Mouse (Mus musculus) adrenal gland, postnatal 14 days (tissue): ENCODE results near the gene Bcl11a. TPM values are rescaled to one million over a fixed set of nuclear protein-coding genes. Genes with fewer than 3 reads are reported as not detected.
A peak's percentile ranks its signal among the peaks of the same experiment; 100 is the strongest.

Experiments
- DNase-seq: peaks from one replicate; pipeline ENCODE4 v3.0.0; 2021; ENCODE audit warnings: mixed read lengths
- long read RNA-seq, 2 experiments: library from polyadenylated mRNA; stranded (forward); transcript quantifications; one replicate each; pipeline ENCODE4 v2.0.0; 2021
- total RNA-seq: library from RNA; stranded (reverse); gene quantifications from 2 replicates; pipeline ENCODE4 v1.2.3, GENCODE M21; 2021

Gene Bcl11a
- total RNA-seq, result 5.1 and 9.7 TPM in 2 replicates
- long read RNA-seq, experiment 1, transcript Bcl11a-203 (5 exons, 2,329 nt), result major isoform, 5 of 6 reads
- long read RNA-seq, experiment 1, partial matches to known transcripts, result 0 of 6 reads
- long read RNA-seq, experiment 1, other reads (novel, unspliced or antisense), result 1 of 6 reads
- long read RNA-seq, experiment 2, partial matches to known transcripts, result 0 of 8 reads
- long read RNA-seq, experiment 2, other reads (novel, unspliced or antisense), result 3 of 8 reads

DNA sequence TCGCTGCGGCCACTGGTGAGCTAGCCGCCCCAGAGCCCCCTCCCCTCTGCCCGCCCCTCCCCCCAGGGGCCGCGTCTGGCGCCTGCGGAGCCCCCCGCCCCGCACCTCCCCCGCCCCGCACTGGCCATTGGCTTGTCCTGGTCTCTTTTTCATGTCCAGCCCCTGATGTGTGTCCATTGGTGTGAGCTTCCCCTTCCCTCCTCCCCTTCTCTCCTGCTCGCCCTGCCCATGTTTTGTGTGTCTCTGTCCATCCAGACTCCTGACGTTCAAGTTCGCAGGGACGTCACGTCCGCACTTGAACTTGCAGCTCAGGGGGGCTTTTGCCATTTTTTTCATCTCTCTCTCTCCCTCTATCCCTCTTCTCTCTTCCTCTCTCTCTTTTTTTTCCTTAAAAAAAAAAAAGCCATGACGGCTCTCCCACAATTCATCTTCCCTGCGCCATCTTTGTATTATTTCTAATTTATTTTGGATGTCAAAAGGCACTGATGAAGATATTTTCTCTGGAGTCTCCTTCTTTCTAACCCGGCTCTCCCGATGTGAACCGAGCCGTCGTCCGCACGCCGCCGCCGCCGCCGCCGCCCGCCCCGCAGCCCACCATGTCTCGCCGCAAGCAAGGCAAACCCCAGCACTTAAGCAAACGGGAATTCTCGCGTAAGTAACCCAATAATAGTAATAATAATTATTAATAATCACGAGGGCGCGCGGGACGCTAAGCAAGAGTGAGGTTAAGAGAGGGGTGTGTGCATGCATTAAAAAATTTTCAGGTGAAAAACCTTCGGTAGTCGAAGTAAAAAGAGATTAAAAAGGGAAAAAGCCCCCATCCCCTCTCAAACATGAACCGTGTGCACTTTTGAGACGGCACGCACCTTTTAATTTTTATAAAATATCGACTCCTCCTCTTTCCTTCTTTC lies at the start of gene Bcl11a:
Gene Bcl11a (plus strand): TSS at position 262 of the 911 bp plus-strand sequence.
- peak; percentile 75 for DNase-seq

DNA sequence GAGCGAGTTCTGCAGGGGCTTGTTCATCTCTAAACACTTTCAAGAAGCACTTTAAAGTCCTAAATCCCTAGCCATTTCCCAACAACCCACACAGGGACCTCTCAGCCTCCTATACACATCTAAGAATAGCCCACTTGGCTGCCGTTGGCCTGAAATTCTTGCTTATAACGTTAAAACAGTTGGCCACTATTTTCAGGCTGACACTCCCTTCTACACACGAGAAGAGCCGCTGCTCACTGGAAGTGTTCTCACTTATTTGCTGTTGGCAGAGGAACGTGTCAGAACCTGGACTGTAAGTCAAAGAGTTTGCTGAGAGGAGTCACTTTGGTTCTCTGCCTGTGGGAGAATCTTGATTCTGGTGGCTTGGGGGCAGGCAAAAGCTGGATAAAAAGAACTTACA lies 33.8 kb upstream of the Bcl11a start:
- no peak for DNase-seq

DNA sequence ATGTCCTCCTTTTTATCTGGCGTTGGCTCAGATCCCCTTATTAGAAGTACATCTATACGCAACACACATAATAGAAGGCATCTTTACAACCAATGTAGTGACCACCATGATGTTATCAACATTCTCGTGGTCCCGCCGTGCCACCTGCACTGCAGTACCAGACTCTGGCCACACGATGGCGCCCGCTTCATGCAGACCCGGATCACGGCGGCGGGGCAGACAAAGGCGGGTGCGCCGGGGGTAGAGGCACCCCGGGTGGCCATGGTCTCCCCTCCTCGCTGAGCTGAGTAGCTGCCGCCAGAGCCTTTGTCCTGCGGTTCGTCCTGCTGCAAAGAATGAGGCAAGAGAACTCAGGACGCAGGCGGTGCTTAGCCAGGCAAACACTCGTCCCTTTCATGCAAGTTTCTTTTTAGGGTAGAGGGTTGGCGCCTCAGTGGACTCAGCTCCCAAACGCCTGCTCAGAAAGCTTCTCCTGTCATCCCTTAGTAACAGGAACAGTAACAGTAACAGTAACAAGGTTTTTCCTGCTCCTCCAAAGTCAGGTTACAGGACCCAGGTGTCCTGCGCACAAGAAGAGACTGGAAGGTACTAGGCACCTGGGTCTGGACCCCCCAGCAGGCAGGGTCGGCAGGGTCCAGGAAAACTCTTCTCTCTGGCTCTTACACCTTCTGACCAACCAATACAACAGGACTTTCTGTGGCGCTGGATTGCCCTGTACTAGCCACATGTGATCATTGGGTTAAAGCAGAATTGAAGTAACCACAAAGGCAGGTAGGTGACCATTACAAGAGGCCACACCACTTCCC lies 28.4 kb upstream of the Bcl11a start:
- DNase-seq, result peak; percentile 90

DNA sequence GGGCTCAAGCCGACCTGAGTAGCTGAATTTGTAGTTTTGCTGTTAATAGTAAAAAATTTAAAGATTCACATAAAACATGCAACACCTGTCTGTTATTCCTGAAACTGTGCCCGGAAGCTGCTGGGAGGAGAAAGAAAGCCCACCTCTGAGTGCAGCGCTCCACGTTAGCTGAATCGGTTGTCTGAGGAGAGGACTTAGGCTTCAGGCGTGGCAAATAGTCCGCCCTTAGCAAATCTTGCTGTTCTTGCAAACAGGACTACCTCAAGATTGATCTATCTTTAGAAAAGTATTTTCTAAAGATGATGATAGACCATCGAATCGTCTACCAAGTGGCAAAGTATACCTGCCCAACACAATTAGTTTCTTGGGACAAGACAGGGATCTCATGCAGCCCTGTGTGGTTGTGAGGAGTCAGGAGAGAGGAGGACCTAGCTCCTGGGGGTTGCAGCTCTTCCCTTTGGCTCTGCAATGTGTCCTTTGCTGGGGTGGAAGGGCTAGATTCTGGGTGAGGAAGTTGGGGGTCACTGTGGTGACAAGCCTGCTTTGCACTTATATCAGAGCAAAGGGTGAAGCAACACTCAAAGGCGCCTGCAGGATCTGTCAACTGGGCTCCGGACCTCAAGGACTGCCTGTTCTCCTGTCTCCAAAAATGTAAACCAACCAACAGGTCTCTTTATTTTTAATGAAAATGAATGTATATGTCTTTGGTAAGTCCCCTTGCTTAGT lies 27.7 kb upstream of the Bcl11a start:
- DNase-seq, result no peak

DNA sequence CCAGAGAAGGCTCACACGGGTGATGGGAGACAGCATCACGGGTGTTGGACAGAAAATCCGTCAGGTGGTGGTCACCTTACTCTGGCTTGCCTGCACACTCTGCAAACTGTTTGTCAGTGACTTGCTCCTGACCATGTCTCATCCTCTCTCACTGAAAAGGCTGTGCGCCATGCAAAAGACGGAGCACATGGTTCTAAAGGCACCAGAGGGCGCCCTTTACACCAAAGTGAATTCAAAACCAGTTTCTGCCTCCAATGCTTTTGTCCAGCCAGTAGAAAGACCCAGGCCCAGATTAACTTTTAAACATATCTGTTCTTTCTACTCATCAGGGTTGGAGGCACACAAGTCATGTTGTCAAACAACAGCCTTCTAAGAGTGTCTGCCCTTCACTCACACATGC lies 25.0 kb upstream of the Bcl11a start:
- no peak for DNase-seq

DNA sequence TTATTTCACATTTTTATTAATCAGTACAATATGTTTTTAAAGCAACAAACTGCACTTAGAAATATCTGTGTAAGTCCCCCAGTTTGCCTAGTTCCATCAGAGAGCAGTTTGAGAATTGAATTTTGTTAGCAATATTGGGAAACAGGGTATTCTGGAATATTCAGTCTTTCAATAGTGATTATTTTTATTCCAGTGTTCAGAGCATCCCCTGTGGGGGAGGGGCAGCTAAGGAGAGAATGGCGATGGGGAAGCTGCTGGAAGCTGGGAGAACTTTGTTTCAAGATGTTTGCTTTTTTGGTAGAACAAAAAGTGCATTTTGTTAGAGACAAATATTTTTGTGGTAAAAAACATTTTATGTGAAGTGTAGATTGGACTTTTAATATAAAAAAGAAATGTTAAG lies 18.7 kb upstream of the Bcl11a start:
- DNase-seq, result no peak

DNA sequence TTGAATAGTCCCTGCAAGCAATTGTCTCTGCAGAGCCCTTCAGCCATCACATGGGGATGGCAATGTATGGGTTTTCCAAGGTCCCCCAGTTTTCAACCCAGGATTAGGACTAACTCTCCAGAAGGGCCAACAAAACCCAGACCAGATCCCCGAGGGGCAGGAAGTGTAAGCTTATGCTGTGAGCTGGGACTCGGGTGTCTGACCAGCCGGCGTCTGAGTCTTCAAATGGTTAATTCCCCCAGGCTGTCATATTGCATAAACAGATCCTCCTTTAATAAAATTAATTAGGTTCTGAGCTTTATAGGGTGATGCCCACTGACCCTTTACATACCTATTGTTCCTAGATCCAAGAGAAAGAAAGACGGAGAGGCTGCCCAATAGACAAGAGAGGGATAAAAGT lies 17.4 kb upstream of the Bcl11a start:
- no peak for DNase-seq

DNA sequence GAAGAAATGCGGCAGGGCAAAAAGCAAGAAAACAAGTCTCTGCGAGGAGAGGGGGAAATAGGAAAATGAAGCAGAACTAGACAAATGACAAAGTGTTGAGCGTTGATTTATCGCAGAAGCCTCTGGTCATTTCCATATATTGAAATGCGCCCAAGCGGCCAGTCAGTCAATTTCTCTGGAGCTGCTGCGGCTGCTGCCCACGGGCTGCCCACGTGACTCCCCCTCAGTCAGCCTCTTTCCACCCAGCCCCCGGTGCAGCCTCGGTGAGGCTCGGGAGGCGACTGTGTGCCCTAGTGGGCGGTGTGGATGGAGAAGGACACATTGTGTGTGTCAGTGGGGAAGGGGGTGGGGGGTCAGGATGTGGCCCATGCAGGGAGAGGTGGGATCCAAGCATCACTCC lies 16.0 kb upstream of the Bcl11a start:
- DNase-seq, result no peak

DNA sequence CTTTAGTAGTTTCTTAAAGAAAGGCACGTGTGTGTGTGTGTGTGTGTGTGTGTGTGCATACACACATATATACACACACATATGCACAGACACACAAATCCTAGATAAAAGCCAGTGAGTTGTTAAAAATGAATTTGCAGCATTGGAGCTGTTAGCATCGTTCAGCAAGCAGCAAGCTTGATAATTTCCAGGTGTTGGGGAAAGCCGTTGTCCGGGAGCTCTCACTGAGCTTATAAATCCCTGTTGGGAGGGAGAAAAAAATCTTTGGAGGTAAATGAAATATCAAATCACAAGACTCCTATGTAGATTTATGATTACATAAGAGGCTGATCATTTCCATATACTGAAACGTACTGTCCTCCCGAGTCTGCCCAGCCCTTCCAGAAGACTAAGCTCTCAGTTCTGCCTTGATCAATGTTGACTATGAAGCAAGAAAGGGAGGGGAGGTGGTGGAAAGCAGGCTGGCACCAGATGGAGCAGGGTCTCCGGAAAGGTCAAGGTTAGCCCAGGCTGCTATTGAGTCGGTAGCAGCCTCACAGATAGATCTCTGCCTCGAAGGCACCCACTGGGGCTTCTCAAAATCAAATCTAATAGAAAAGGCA lies 15.3 kb upstream of the Bcl11a start:
- DNase-seq, result no peak

DNA sequence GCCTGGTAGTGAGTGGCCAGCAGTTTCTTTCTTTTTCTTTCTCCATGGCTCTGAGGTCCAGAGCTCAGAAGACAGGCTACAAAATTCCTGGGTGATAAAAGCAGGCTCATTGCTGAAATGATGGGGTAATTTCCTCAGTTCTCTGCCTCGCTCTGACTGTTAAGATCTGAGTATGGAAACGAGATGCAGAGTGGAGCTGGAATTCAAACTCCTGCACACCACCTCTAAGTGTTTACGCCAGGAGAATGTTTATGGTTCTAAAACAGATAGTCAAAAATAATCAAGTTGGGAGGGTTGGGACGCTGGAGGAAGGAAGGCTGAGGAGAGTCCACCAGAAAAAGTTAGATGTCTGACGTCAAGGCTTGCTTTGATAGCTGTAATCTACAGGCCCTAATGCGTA lies 13.6 kb upstream of the Bcl11a start:
- no peak for DNase-seq

DNA sequence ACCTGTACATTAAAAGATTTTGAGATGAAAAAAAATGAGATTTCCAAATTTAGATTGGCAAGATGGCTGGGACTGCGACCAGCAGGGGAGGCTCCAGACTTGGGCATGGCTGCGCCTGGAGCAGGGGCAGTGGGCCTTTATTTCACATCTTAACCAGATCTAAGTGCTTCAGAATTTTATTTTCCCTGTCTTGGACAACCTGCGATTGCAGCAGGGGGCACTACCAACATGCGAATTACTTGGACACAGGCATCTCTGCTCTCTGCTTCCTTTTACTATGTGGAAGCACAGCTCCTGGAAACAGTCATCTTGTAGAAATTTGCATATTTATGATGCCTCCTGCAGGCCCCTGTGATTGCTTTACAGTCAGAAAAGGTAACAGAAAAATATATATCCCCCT lies 12.5 kb upstream of the Bcl11a start:
- no peak for DNase-seq

DNA sequence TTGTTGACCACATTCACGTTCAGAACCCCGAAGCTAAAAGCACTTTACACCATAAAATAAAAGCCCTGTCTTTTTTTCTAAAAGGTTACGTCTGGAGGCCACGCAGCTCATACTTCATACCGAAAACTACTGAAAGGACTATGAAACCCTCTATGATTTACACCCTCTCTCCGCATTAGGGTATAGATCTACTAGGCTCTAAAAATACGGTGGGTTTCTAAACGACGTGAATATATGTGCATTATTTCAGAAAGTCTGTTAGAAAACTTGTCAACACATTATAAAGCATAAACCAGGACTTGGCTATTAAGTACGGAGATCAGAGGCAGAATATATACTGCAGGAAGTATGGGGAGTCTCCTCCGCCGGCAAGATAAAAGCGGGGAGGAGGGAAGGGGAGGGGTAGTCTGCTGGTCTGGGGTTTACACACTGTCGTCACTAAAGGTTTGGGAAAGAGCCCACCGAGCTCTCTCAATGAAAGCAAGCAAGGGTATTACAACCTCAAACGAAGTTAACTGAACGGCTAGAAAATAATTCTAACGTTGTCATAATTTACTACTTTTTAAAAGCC lies 3.8 kb upstream of the Bcl11a start:
- DNase-seq, result no peak

DNA sequence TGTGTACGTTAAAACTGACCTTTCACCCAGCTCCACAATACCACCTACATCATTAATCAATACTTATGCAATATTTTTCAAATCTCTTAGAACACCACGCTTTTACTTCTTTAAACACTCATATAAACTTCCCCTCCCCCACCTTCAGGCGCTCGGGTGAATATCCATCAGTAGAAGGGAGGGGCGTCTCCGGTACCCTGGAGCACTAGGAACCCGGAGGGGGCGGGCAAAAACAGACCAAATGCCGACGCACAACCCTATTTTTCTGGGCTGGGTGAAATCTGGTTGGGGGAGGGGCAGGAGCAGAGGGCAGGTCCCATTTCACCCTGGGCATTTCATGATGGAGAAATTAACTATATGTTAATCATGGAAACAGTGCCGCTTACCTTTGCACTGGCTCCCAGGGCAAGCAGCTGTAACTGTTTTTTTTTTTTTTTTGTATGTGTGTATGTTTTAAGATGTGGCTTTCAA lies 3.2 kb upstream of the Bcl11a start, which contains the start of gene A830031A19Rik:
Gene A830031A19Rik (minus strand): TSS at position 421 of the 471 bp plus-strand sequence.
- DNase-seq, result no peak

DNA sequence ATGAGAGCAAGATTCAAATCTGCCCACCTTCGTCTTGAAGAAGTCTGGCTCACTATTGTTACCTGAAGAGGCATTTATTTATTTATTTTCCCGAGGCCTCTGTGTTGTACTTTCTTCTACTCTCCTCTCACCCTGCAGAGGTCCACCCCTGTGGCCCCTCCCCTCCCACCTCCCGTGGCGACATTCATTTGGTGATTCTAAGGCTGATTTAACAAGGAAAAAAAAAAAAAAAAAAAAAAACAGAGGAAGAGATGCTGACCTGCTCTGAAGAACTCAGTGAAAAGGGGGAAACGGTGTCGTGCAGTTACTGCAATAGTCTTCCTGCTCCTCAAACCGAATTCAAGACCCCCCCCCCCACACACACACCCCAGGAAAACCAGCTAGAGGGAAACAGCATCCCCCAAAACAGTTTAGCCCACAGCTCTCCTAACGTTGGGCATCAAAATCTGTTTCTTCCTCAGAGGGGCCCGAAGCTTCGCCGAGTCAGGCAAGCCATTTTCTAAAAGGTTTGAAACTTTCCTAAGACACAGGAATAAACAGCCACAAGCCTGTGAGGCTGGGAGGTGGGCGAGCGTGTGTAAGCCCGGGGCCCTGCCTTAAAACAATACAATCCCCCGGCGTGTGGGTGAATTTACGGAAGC lies 2.2 kb upstream of the Bcl11a start:
- DNase-seq, result no peak

DNA sequence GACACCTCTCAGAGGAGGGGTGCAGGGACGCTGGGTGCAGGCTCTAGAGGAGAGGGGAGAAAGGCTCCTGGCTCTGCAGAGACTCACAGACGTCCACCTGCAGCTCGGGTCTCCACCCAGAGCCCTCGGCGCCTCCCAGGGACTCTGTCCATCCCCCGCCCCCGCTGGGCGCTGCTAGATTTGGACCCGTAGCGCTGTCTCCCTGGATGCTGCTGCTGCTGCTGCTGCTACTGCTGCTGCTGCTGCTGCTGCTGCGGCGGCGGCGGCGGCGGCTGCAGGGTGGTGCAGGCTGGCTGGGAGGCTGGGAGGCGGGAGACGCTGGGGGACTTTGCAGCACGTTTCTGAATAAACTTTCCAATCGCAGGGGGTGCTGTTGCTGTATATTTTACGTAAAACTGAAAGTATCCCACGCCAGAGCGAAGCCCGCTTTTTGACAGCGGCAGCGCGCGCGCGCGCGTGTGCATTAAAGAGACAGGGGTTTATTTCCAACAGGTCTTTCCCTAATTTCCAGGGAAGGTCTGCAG lies 1.7 kb upstream of the Bcl11a start:
- DNase-seq, result peak; percentile 77

DNA sequence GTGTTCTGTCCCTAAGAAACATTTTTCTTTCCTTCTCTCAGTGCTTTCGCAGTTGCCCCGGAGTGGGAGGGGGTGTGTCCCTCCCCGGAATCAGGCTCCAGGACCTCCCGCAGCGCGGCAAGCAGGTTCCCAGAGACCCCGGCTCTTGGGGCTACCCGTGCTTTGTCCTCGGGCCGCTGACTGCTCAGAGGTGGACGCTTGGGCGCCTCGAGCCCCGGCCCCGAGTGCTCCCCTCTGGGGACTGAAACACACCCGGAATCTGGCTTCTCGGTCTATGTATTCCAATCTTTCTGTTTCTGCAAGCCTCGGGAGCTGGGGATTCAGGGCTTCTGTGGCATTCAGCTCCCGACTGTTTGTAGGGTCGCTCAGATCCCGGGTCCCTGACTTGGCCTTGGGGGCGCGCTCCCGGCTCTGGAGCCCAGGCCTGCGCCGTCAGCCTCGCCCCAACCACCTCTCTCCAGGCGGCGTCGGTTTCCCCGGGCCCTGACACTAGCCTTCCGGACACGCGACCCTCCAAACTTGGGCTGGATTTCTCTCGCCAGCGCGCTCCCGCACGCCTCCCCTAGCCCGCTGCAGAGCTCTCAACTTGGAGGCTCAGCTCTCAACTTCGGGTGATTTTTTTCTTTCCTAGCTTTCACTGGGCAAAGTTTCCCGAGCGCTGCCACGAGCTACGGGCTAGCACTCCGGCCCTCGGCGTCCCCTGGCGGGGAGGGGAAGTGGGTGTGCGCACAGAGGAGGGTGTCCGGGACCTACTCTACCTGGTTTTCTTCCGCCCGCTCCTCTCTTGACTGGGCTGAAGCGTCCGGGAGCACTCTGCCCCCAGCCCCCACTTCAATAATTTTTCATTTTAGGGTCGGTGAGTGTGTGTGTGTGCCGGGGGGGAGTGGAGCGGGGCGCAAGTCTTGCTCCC lies 780 bp upstream of the Bcl11a start:
- peak; percentile 76 for DNase-seq

DNA sequence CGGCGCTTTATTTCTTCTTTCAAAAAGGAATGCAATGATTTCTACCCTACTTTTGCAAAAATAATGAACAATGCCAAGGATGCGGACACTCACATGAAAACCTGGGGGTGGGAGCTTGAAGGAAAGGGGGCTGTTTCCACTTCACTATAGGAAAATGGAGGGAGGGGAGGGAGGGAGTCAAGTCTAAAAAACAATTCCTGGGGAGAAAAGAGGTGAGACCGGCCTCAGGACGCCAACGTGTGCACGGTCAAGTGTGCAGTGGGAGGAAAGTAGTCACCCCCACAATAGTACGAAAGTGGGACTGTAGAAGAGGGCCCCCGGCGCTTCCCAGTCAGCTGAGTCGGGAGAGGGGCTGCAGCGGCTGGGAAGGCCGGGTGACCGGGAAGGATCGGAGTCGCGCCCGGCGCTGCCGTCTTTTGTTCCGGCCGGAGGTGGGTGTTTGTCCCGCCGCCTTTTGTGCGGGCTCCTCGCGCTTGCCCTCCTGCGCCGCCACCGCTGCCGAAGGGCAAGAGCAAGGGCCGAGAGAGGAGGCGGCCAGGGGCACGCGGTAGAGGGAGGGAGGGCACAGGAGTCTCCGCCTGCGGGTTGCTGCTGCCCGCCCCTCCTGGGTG lies 955 bp downstream of the Bcl11a start:
- DNase-seq, result peak; percentile 70
